In genomic region chr7:28350155-28350883, GRCm38 (mm10) we compare ENCODE assay signal across 8 mouse cellular contexts. TPM values are rescaled to one million over a fixed set of nuclear protein-coding genes. Genes with fewer than 3 reads are reported as not detected.
DNase-seq lines count a peak whose midpoint lies in the region; ATAC-seq and TF ChIP-seq lines count a peak whose summit lies in the region.

Gene Rps16 (plus strand): TSS chr7:28350652.

- H3K4me2 ChIP-seq in forebrain, embryonic 15.5 days (replicated peaks): peak within 1 kb of the TSS; percentile 88

- peak; percentile 93 for ATAC-seq in forebrain, embryonic 15.5 days (replicated peaks)
- peak; percentile 98 for ATAC-seq in neutrophil, adult 5-6 weeks (ENCODE audit: extremely low read depth, insufficient number of reproducible peaks, low FRiP score, poor library complexity, severe bottlenecking)

- WGBS in forebrain, embryonic 15.5 days: under 1% methylated on average over 49 of the region's 50 CpGs
- under 1% methylated on average over 49 of the region's 50 CpGs for WGBS in lung, adult 2 months

- DNase-seq in ES-CJ7 (ENCODE audit: low read depth, low spot score): peak; percentile 98
- peak; percentile 97 for DNase-seq in cerebellum, adult 11 months
- DNase-seq in heart, postnatal 25 days (ENCODE audit: low spot score): peak; percentile 96
- DNase-seq in layer of hippocampus, adult 18-20 months (ENCODE audit: low spot score in 2 of 2): peak; percentile 98
- peak; percentile 99 for DNase-seq in lung, adult 2 months
- peak; percentile 97 to 98 for DNase-seq in thymus, adult 18-20 months

- intact Hi-C loops in heart, postnatal 25 days (cut with DNase I): loop anchor here (2.0 to 5.0 kb wide), 2 partner anchors 20 to 87 kb away; partner anchors contain the start of gene Gmfg

- peak within 1 kb of the TSS; percentile 85 for H3K27ac ChIP-seq in forebrain, embryonic 15.5 days (replicated peaks)

- H3K27me3 ChIP-seq in forebrain, embryonic 15.5 days: no peaks in the 10 kb centered on the region

- peaks cover 31% of the 10 kb centered on the region for H3K36me3 ChIP-seq in forebrain, embryonic 15.5 days

- TF ChIP-seq CTCF in lung, adult 2 months (IDR thresholded peaks at IDR 0.05; ENCODE audit: insufficient read depth, low read length): no peak

- peak within 1 kb of the TSS; percentile 93 for H3K4me3 ChIP-seq in forebrain, embryonic 15.5 days
- H3K4me3 ChIP-seq in lung, adult 2 months (replicated peaks; ENCODE audit: extremely low read depth, low read depth, low read length): peak within 1 kb of the TSS; percentile 87

- H3K9me3 ChIP-seq in forebrain, embryonic 15.5 days: no peaks in the 10 kb centered on the region

- peaks cover 18% of the 10 kb centered on the region for H3K4me1 ChIP-seq in forebrain, embryonic 15.5 days
- peaks cover 4% of the 10 kb centered on the region for H3K4me1 ChIP-seq in lung, adult 2 months (ENCODE audit: control insufficient read depth, insufficient read depth, low read length)

- TF ChIP-seq POLR2A in lung, adult 2 months (IDR thresholded peaks at IDR 0.05; ENCODE audit: borderline replicate concordance, extremely low read depth, low read depth, low read length): peak; percentile 60

- H3K9ac ChIP-seq in forebrain, embryonic 15.5 days (replicated peaks): peak within 1 kb of the TSS; percentile 97

RNA-seq across cellular contexts. Expression of gene Rps16, which starts in this region (rescaled TPM):
- polyA plus RNA-seq in forebrain, embryonic 15.5 days (2015; fragmentation: Nextera tagmentation; extraction: Ambion mirVana): 514 and 544 TPM in 2 replicates
- 100 to 1,000 TPM; 489 to 520 TPM for total RNA-seq in heart, postnatal 25 days (2021)
- 100 to 1,000 TPM; 481 to 546 TPM for total RNA-seq in layer of hippocampus, adult 18-20 months (2021)
- polyA plus RNA-seq in lung, adult 2 months (2012; rRNA removed): 529 and 774 TPM in 2 replicates
- 700 and 800 TPM in 2 replicates for total RNA-seq in neutrophil, adult 5-6 weeks (2017)

Comparison
In these comparisons a context has a peak if more than half of its experiments do, and no peak if none do; other contexts are left out.
1. Peak in every context shown above with its lines: DNase-seq, ATAC-seq, H3K4me3 ChIP-seq and H3K27ac ChIP-seq.